Mouse (Mus musculus) gastrocnemius, adult 8-10 months (tissue): Measurements from ENCODE around the gene Mpp2. TPM values are rescaled to one million over a fixed set of nuclear protein-coding genes. Genes with fewer than 3 reads are reported as not detected.

Experiments used
- DNase-seq, 2 experiments: peaks; one replicate each; pipeline ENCODE4 v3.0.0; 2022; ENCODE audit warnings: low spot score in 2 of 2
- total RNA-seq, 4 experiments: library from RNA; stranded (reverse); gene quantifications; 2 replicates each; pipeline ENCODE4 v1.2.4; 2022

Mpp2 gene
- total RNA-seq, 4 experiments from 2014 or later: 0.27 to 1.1 (median 0.57) TPM

GRCm38 (mm10) chr11:102011510-102011909 lies 76.8 kb downstream of the Mpp2 start:
- DNase-seq: no peak

DNA sequence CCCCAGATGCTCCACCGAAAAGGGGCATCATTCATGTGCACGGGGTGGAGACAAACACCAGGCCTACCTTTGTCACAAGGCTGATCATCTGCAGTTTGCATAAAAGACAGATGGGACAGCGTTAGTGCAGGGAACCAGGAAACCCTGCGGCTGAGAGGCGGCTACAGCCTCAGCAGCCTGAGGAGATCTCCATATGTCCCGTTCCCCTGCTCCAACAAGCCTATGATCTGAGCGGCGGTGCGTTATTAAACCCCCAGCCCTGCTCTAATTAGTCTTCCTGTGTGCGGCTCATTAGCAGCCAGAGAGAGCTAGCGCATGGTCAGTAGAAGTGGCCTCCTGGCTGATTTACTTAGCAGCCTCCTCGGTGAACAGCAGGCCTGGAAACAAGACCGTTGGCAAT lies 78.2 kb downstream of the Mpp2 start:
- no peak for DNase-seq

GRCm38 (mm10) chr11:102008954-102009637 lies 79.2 kb downstream of the Mpp2 start:
- no peak for DNase-seq

DNA sequence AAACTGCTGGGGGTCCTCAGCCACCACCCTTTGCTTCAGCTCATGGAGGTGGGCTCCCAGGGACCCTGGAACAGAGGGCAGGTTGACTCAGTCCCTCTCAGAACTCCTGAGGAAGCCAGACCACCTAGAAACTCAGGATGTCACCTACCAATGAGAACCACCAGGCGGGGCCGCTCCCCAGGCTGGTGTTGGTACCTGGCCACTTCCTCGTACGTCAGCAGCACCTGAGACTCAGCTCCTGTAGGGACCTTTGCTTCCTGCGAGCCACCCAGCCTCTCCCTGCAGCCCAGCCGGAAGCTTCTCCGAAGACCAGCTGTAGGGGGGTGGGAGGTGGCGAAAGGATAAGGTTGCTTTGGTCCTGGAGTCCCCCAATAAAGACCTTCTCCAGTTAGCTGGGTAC lies 79.9 kb downstream of the Mpp2 start:
- DNase-seq: no peak

Other genes with a start within 250 kb of the Mpp2 start
- 1 to 10 TPM; 1.1 to 2.4 (median 1.8) TPM for gene Meox1, start 194.1 kb downstream of the Mpp2 start, total RNA-seq
- gene Sost, start 121.5 kb downstream of the Mpp2 start, total RNA-seq: not detected
- gene Cfap97d1, start 104.2 kb downstream of the Mpp2 start, total RNA-seq: not detected
- gene Dusp3, start 101.5 kb downstream of the Mpp2 start, total RNA-seq: 100 to 1,000 TPM; 134 to 209 (median 172) TPM
- 10 to 100 TPM; 12.9 to 17.9 (median 15.7) TPM for gene Mpp3, start 60.1 kb downstream of the Mpp2 start, total RNA-seq
- 10 to 100 TPM; 12.9 to 17.6 (median 15.0) TPM for gene Cd300lg, start 47.0 kb downstream of the Mpp2 start, total RNA-seq
- gene Ppy, start 12.8 kb upstream of the Mpp2 start, total RNA-seq: not detected
- not detected for gene Pyy, start 19.3 kb upstream of the Mpp2 start, total RNA-seq
- not detected for gene Nags, start 57.0 kb upstream of the Mpp2 start, total RNA-seq
- 10 to 100 TPM in 2 of 4 experiments, 1 to 10 TPM in 2; 8.9 to 10.5 (median 9.9) TPM for gene Tmem101, start 67.9 kb upstream of the Mpp2 start, total RNA-seq
- 100 to 1,000 TPM; 108 to 127 (median 111) TPM for gene Lsm12, start 96.8 kb upstream of the Mpp2 start, total RNA-seq
- gene G6pc3, start 101.1 kb upstream of the Mpp2 start, total RNA-seq: 10 to 100 TPM; 61.5 to 73.2 (median 63.8) TPM
- 10 to 100 TPM; 77.5 to 86.2 (median 83.2) TPM for gene Hdac5, start 141.7 kb upstream of the Mpp2 start, total RNA-seq
- gene BC030867, start 160.4 kb upstream of the Mpp2 start, total RNA-seq: not detected
- gene Asb16, start 180.2 kb upstream of the Mpp2 start, total RNA-seq: 10 to 100 TPM; 92.5 to 99.3 (median 93.6) TPM
- 10 to 100 TPM; 14.7 to 15.8 (median 15.0) TPM for gene Tmub2, start 196.4 kb upstream of the Mpp2 start, total RNA-seq
- 10 to 100 TPM in 3 of 4 experiments, 1 to 10 TPM in 1; 9.3 to 14.5 (median 11.1) TPM for gene Atxn7l3, start 208.1 kb upstream of the Mpp2 start, total RNA-seq
- gene Ubtf, start 231.2 kb upstream of the Mpp2 start, total RNA-seq: 10 to 100 TPM; 31.5 to 41.6 (median 38.2) TPM